Mouse (Mus musculus) colon, adult 2 months (tissue): Measurements from ENCODE around the gene Smtnl1. TPM values are rescaled to one million over a fixed set of nuclear protein-coding genes. Genes with fewer than 3 reads are reported as not detected.

ENCODE experiments used
- polyA plus RNA-seq: library from polyadenylated mRNA; depleted of rRNA; stranded (reverse); fragments of >200 nt; gene quantifications from 2 replicates; pipeline ENCODE4 v1.2.3, GENCODE M21; 2012; rRNA removed

Smtnl1 gene
- polyA plus RNA-seq, result not detected in 2 replicates

GRCm38 (mm10) chr2:84822552-84822951, at the start of gene Smtnl1:
Smtnl1 (minus strand) TSS chr2:84822652.

GRCm38 (mm10) chr2:84838593-84838949, 16.1 kb upstream of the Smtnl1 start, which contains the start of gene Slc43a1:
Slc43a1 (plus strand) TSS chr2:84838850.

GRCm38 (mm10) chr2:84826488-84827282, 4.2 kb upstream of the Smtnl1 start, which contains the start of gene Timm10:
Timm10 (plus strand) TSS chr2:84826997.

GRCm38 (mm10) chr2:84798493-84798921, 23.9 kb downstream of the Smtnl1 start, which contains the start of gene Ube2l6:
Ube2l6 (plus strand) TSS chr2:84798828.

GRCm38 (mm10) chr2:84775241-84775640, 47.2 kb downstream of the Smtnl1 start, which contains the start of gene Serping1:
Serping1 (minus strand) TSS chr2:84775444.

Other genes with a start within 250 kb of the Smtnl1 start
- gene Ctnnd1, start 171.9 kb downstream of the Smtnl1 start, polyA plus RNA-seq, result 60.4 and 68.6 TPM in 2 replicates
- not detected in 2 replicates for gene Btbd18, start 163.6 kb downstream of the Smtnl1 start, polyA plus RNA-seq
- 50.5 and 62.5 TPM in 2 replicates for gene Selenoh, start 151.9 kb downstream of the Smtnl1 start, polyA plus RNA-seq
- not detected in 2 replicates for gene Gm28635, start 144.6 kb downstream of the Smtnl1 start, polyA plus RNA-seq
- 7.0 and 7.1 TPM in 2 replicates for gene Med19, start 144.2 kb downstream of the Smtnl1 start, polyA plus RNA-seq
- gene Tmx2, start 143.5 kb downstream of the Smtnl1 start, polyA plus RNA-seq, result 43.2 and 45.6 TPM in 2 replicates
- gene Zdhhc5, start 107.5 kb downstream of the Smtnl1 start, polyA plus RNA-seq, result 56.0 and 66.9 TPM in 2 replicates
- gene Clp1, start 95.3 kb downstream of the Smtnl1 start, polyA plus RNA-seq, result 6.2 and 6.9 TPM in 2 replicates
- gene Ypel4, start 88.6 kb downstream of the Smtnl1 start, polyA plus RNA-seq, result 6.1 and 7.2 TPM in 2 replicates
- 0.17 and 0.35 TPM in 2 replicates for gene Gm19426, start 79.0 kb downstream of the Smtnl1 start, polyA plus RNA-seq
- gene Serping1, start 47.2 kb downstream of the Smtnl1 start, polyA plus RNA-seq, result 227 and 242 TPM in 2 replicates
- 11.1 and 16.7 TPM in 2 replicates for gene Ube2l6, start 23.8 kb downstream of the Smtnl1 start, polyA plus RNA-seq
- gene Timm10, start 4.3 kb upstream of the Smtnl1 start, polyA plus RNA-seq, result 28.1 and 31.6 TPM in 2 replicates
- 10.5 and 10.6 TPM in 2 replicates for gene Slc43a1, start 16.2 kb upstream of the Smtnl1 start, polyA plus RNA-seq
- gene Rtn4rl2, start 64.1 kb upstream of the Smtnl1 start, polyA plus RNA-seq, result 3.2 and 4.2 TPM in 2 replicates
- 27.0 and 31.9 TPM in 2 replicates for gene Slc43a3, start 113.9 kb upstream of the Smtnl1 start, polyA plus RNA-seq
- 0.29 and 0.43 TPM in 2 replicates for gene Prg2, start 157.8 kb upstream of the Smtnl1 start, polyA plus RNA-seq
- gene Prg3, start 165.6 kb upstream of the Smtnl1 start, polyA plus RNA-seq, result not detected in 2 replicates
- 64.4 and 82.2 TPM in 2 replicates for gene Ssrp1, start 214.6 kb upstream of the Smtnl1 start, polyA plus RNA-seq
- 0.49 and 0.66 TPM in 2 replicates for gene P2rx3, start 214.8 kb upstream of the Smtnl1 start, polyA plus RNA-seq
- 133 and 136 TPM in 2 replicates for gene Tnks1bp1, start 225.4 kb upstream of the Smtnl1 start, polyA plus RNA-seq